Mouse (Mus musculus) limb, embryonic 12.5 days (tissue): ENCODE results near the gene Lsg1. TPM values are rescaled to one million over a fixed set of nuclear protein-coding genes. Genes with fewer than 3 reads are reported as not detected.

ENCODE experiments used
- ATAC-seq: fragments of 200-750 bp; cut with Nextera tagmentation; 2 replicates; pipeline ENCODE4 v1.8.0; 2017; ENCODE audit warnings: low read depth, moderate TSS enrichment; ENCODE audit not compliant: insufficient number of reproducible peaks, insufficient read depth, low FRiP score, low TSS enrichment
- H3K27ac ChIP-seq: fragments of 300-500 bp; sonication (generic); 2 replicates; pipeline ENCODE4 v1.5.1; 2016; ENCODE audit warnings: mild to moderate bottlenecking, moderate library complexity
- H3K27me3 ChIP-seq: fragments of 300-500 bp; sonication (generic); 2 replicates; pipeline ENCODE4 v1.6.1; 2016; ENCODE audit warnings: mild to moderate bottlenecking, moderate library complexity
- H3K36me3 ChIP-seq: fragments of 300-500 bp; sonication (generic); 2 replicates; pipeline ENCODE4 v1.6.1; 2016; ENCODE audit warnings: mild to moderate bottlenecking, moderate library complexity
- H3K4me1 ChIP-seq: fragments of 300-500 bp; sonication (generic); replicated peaks from 2 replicates; pipeline ENCODE4 v1.6.1; 2016
- H3K4me2 ChIP-seq: fragments of 300-500 bp; sonication (generic); 2 replicates; pipeline ENCODE4 v1.6.1; 2016; ENCODE audit warnings: mild to moderate bottlenecking, moderate library complexity
- H3K4me3 ChIP-seq: fragments of 300-500 bp; sonication (generic); replicated peaks from 2 replicates; pipeline ENCODE4 v1.5.1; 2016; ENCODE audit warnings: mild to moderate bottlenecking
- H3K9ac ChIP-seq: fragments of 300-500 bp; sonication (generic); replicated peaks from 2 replicates; pipeline ENCODE4 v1.6.1; 2016; ENCODE audit warnings: mild to moderate bottlenecking, moderate library complexity
- H3K9me3 ChIP-seq: fragments of 300-500 bp; sonication (generic); 2 replicates; pipeline ENCODE4 v1.6.1; 2016; ENCODE audit warnings: mild to moderate bottlenecking, moderate library complexity
- WGBS: fragments of 180-500 bp; shearing (Covaris S2); methylation state at CpG from one replicate; pipeline ENCODE4 v1.1.7; 2016; 5-methylcytosine and 5-hydroxymethylcytosine counted together
- polyA plus RNA-seq: library from polyadenylated mRNA; unstranded; fragments of >200 nt; fragmentation: Nextera tagmentation; extraction: Ambion mirVana; gene quantifications from 2 replicates; pipeline ENCODE4 v1.2.1, GENCODE M21; 2016

Gene Lsg1
- polyA plus RNA-seq, 1 experiment from 2014 or later: 82.8 TPM

DNA sequence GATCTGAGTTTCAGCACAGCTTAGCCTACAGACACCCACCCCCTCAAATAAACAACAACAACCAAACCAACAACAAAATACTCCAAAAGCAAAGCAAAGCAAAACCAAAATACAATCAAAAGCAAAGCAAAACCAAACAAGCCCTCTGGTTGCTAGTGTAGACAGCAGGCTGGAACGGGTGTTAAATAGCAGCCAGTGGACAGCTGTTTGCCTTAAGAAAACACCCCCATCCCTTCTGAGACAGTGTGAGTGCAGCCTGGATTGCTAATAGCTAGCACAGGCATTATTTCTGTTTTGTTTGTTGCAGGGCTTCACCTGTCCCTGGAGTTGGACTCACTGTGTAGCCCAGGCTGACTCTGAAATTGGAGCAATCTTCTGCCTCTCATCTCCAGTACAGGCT is 54.5 kb downstream of the Lsg1 start:
- H3K4me3 ChIP-seq: no peak overlapping the region
- no peak for ATAC-seq
- 23% methylated on average over 1 of the region's 1 CpGs for WGBS
- H3K27me3 ChIP-seq: no peaks in the 10 kb centered on the region
- H3K27ac ChIP-seq: no peak overlapping the region
- H3K4me2 ChIP-seq: no peak overlapping the region
- H3K4me1 ChIP-seq: no peaks in the 10 kb centered on the region
- H3K9ac ChIP-seq: no peak overlapping the region
- H3K9me3 ChIP-seq: no peaks in the 10 kb centered on the region
- H3K36me3 ChIP-seq: peaks cover 17% of the 10 kb centered on the region

DNA sequence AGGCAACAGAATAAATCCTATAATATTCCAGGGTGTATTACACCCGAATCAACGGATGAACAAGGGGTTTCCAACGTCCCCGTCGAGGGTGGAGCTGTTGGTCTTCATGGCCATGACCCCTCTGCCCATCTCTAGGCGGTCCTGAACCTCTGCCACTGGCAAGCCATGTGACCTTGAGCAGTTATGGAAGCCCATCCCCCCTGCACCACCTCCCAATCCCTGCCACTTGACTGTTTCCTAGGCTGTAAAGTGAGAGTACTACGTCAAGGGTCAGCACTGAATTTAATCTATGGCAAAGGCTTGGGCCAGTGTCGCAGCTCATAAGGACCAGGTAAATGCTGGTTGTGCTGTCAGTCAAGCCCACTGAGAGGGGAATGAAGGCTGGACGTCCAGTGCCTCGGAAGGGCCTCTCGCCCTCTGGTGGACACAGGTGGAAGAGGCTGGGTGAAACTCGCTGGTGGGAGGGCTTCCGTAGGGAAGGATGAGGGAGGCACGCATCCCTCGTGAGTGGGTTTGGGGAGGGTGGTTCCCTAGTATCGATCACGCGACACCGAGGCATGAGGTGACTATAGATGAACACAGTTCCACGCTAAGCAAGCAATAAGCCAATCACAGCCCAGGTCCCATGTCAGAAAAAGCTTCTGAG is 55.5 kb downstream of the Lsg1 start:
- H3K4me2 ChIP-seq: peak overlapping the region; percentile 22; the same call in 1 of the 2 replicates
- H3K27ac ChIP-seq: no peak overlapping the region
- no peaks in the 10 kb centered on the region for H3K9me3 ChIP-seq
- 34% methylated on average over 20 of the region's 20 CpGs for WGBS
- no peaks in the 10 kb centered on the region for H3K27me3 ChIP-seq
- no peaks in the 10 kb centered on the region for H3K4me1 ChIP-seq
- no peak overlapping the region for H3K9ac ChIP-seq
- H3K4me3 ChIP-seq: no peak overlapping the region
- peak; percentile 53; the same call in 1 of the 2 replicates for ATAC-seq
- H3K36me3 ChIP-seq: peaks cover 20% of the 10 kb centered on the region

DNA sequence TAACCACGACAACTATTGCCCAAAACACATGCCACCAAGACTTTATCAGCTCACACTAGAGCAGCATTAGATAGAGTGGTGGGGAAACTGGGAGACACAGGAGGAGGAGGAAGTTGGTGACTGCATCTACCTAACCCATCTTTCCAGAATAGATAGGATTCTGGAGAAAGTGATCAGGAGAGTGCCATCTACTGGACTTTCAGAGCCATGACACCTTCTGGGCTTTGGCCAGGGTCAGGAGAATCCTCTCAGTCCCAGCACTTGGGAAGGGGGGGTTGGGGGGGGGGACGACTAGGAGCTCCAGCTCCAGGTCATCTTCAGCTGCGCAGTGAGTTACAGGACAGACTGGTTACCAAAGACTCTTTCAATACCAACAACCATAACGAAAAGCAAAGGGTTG is 56.6 kb downstream of the Lsg1 start:
- Histone ChIP-seq H3K4me1 (no peaks in the 10 kb centered on the region), H3K4me2 (no peak overlapping the region), H3K36me3 (peaks cover 20% of the 10 kb centered on the region), H3K9ac (no peak overlapping the region), H3K9me3 (no peaks in the 10 kb centered on the region), H3K4me3 (no peak overlapping the region), H3K27me3 (no peaks in the 10 kb centered on the region), H3K27ac (no peak overlapping the region)
- 44% methylated on average over 4 of the region's 4 CpGs for WGBS
- no peak for ATAC-seq

DNA sequence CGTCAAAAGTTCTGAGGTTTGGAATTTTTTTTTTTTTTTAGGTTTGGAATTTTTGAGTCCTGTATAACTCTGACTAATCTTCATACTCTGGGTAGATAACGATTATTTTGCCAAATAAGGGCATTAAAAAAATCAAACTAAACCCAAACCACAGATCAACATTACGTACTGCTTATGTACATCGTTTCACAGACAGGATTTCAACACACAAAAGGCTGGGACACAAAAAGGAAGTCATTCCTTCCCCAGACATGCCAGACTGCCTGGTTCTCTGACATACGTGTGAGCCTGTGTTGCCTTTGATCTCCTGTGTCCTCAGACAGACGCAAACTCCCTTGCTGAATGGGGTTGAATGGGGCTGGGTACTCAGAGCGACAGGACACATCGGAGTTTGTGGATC is 59.0 kb downstream of the Lsg1 start:
- 85% methylated on average over 8 of the region's 8 CpGs for WGBS

DNA sequence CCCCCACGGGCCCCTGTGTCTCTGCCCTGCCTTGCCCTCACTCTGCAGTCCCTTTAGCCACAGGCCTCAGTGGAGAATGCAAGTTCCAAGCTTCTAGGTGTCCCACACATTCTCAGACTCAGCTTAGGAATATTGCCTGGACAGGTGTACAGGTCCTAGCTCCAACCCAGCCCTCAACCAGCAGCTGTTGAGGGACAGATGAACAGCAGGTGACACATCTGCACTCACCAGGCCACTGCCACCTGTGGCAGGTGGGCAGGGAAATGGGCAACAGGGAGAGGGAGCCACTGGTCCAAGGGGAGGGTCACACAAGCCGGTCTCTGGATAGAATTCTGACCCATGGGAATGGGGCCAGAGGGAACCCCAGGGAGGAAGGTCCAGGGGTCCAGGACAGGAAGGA is 59.5 kb downstream of the Lsg1 start:
- H3K9me3 ChIP-seq: no peaks in the 10 kb centered on the region; the same call in 1 of the 2 replicates
- no peak overlapping the region for H3K9ac ChIP-seq
- H3K27me3 ChIP-seq: 0 out of 2 replicates have a peak, but pooled peaks cover 6% of the 10 kb centered on the region
- no peak for ATAC-seq
- no peak overlapping the region for H3K4me2 ChIP-seq
- H3K36me3 ChIP-seq: peaks cover 32% of the 10 kb centered on the region
- WGBS: 63% methylated on average over 2 of the region's 2 CpGs
- no peaks in the 10 kb centered on the region for H3K4me1 ChIP-seq
- H3K27ac ChIP-seq: no peak overlapping the region
- no peak overlapping the region for H3K4me3 ChIP-seq

More for the DNA sequence above, 59.0 kb downstream of the Lsg1 start:
- ATAC-seq: no peak
- H3K4me1 ChIP-seq: no peaks in the 10 kb centered on the region
- 0 out of 2 replicates have a peak, but pooled peaks cover 6% of the 10 kb centered on the region for H3K27me3 ChIP-seq
- no peak overlapping the region for H3K4me3 ChIP-seq
- H3K4me2 ChIP-seq: no peak overlapping the region
- H3K9ac ChIP-seq: no peak overlapping the region
- no peaks in the 10 kb centered on the region; the same call in 1 of the 2 replicates for H3K9me3 ChIP-seq
- peaks cover 27% of the 10 kb centered on the region for H3K36me3 ChIP-seq
- H3K27ac ChIP-seq: no peak overlapping the region

DNA sequence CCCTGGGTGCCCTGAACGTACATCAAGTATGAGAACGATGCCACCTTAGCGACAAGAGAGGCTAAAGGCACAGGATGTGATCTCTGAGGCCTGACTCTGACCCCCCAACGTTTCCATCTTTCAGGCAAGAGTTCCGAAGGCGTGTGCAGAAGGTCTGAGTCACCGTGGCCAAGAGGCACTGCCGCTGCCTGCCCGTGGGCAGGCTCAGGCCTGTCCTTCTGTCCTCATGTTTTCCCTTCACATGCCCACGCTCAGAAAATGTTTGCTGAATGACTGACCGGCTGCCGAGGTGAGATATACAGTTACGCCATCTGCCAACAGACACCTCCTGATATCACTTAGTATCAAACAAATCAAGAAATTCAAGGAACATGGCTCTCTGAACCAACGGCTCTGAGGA is 61.6 kb downstream of the Lsg1 start:
- H3K4me1 ChIP-seq: no peaks in the 10 kb centered on the region
- ATAC-seq: no peak
- 77% methylated on average over 14 of the region's 14 CpGs for WGBS
- H3K9me3 ChIP-seq: no peaks in the 10 kb centered on the region; the same call in 1 of the 2 replicates
- H3K4me2 ChIP-seq: no peak overlapping the region
- peaks cover 43% of the 10 kb centered on the region for H3K36me3 ChIP-seq
- no peak overlapping the region for H3K4me3 ChIP-seq
- H3K27me3 ChIP-seq: 0 out of 2 replicates have a peak, but pooled peaks cover 6% of the 10 kb centered on the region
- no peak overlapping the region for H3K27ac ChIP-seq
- no peak overlapping the region for H3K9ac ChIP-seq

DNA sequence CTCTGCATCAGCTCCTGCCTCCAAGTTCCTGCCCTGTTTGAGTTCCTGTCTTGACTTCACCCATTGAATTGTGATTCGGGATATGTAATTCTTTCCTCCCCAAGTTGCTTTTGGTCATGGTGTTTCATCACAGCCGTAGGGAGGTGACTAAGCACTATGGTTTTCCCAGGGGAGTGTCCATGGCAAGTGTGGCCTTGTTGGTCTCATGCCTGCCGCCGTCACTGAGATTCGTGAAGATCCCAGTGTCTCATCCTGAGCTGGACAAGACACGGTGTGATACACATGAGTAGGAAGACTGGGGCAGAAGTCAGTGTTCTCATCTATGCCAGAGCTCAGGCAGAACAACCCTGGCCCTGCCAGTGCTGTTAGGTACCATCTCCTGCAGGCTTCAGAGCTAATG is 62.9 kb downstream of the Lsg1 start:
- Histone ChIP-seq H3K9ac (no peak overlapping the region), H3K9me3 (no peaks in the 10 kb centered on the region; the same call in 1 of the 2 replicates), H3K4me3 (no peak overlapping the region), H3K36me3 (peaks cover 36% of the 10 kb centered on the region), H3K27ac (no peak overlapping the region), H3K4me1 (no peaks in the 10 kb centered on the region), H3K4me2 (no peak overlapping the region), H3K27me3 (0 out of 2 replicates have a peak, but pooled peaks cover 6% of the 10 kb centered on the region)
- 89% methylated on average over 6 of the region's 6 CpGs for WGBS
- ATAC-seq: no peak

DNA sequence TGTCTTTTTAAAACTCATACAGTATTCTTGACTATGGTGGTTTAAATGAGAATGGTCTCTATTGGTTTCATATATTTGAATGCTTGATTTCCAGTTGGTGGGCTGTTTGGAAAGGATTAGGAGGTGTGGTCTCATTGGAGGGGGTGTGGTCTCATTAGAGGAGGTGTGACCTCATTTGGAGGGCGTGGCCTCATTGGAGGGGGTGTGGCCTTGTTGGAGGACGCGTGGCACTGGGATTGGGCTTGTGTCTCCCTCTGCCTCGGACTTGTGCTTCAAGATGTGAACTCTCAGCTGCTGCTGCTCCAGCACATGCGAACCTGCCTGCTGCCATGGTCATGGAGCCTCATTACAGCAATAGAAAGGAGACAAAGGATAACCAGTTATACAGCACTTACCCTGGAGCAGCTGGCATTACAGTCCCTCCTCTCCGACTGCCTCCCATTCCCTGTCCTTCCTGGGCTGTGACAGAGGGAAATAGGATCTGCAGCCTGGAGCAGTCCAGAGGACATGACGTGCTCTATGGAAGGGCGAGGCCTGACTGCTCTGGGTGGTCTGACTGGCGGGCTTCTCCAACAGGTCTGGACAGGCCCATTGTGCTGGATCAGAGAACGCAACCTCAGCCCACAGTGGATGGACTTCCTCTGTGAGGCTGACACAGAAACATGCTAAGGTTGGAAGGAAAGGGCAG is 65.0 kb downstream of the Lsg1 start:
- Histone ChIP-seq H3K27ac (no peak overlapping the region), H3K4me3 (no peak overlapping the region), H3K27me3 (0 out of 2 replicates have a peak, but pooled peaks cover 6% of the 10 kb centered on the region), H3K9me3 (no peaks in the 10 kb centered on the region; the same call in 1 of the 2 replicates), H3K4me2 (no peak overlapping the region), H3K36me3 (peaks cover 26% of the 10 kb centered on the region), H3K4me1 (no peaks in the 10 kb centered on the region), H3K9ac (no peak overlapping the region)
- WGBS: 61% methylated on average over 10 of the region's 10 CpGs
- no peak for ATAC-seq

DNA sequence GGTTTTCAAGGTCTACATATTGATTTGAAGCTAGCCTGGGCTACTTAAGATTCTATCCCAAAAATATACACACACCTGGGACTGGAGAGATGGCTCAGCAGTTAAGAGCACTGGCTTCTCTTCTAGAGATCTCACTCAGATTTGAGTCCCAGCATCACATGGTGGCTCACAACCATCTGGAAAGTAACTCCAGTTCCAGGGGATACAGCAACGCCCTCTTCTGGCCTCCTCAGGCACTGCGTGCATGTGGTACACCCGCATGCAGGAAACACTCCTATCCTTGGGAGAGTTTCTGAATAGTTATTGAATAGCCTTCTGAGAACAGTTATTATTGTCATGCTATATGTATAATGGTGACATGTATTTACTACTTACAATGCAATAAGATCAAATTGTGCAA is 66.2 kb downstream of the Lsg1 start:
- 59% methylated on average over 3 of the region's 3 CpGs for WGBS
- Histone ChIP-seq H3K4me1 (no peaks in the 10 kb centered on the region), H3K27me3 (0 out of 2 replicates have a peak, but pooled peaks cover 6% of the 10 kb centered on the region), H3K36me3 (peaks cover 33% of the 10 kb centered on the region), H3K9me3 (no peaks in the 10 kb centered on the region; the same call in 1 of the 2 replicates), H3K9ac (no peak overlapping the region), H3K27ac (no peak overlapping the region), H3K4me2 (no peak overlapping the region), H3K4me3 (no peak overlapping the region)
- no peak for ATAC-seq

DNA sequence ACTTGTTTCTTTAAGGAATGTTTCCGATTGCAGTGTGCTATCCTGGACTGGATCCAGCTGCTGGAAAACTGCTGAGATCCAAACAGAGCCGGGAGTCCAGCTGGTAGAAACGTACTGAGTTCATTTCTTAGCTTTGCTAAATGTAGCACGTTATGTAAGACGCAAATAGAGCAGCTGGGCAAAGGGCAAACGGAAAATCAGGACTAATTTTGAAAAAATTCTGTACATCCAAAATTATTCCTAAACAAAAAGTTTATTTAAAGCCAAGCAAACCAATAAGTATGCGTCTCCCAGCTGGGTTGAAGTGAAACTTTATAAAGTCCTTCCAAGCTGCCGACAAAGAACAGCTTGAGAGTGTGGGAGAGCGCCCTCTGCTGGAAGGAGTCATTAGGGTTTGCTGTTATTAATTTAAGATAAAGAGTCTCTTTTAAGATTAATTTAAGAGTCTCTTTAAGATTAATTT is 67.0 kb downstream of the Lsg1 start:
- H3K4me3 ChIP-seq: no peak overlapping the region
- peaks cover 33% of the 10 kb centered on the region for H3K36me3 ChIP-seq
- H3K27me3 ChIP-seq: 0 out of 2 replicates have a peak, but pooled peaks cover 6% of the 10 kb centered on the region
- peaks cover 1% of the 10 kb centered on the region; the same call in 1 of the 2 replicates for H3K9me3 ChIP-seq
- WGBS: 29% methylated on average over 9 of the region's 9 CpGs
- peak overlapping the region; percentile 26 for H3K4me2 ChIP-seq
- no peak overlapping the region for H3K27ac ChIP-seq
- no peaks in the 10 kb centered on the region for H3K4me1 ChIP-seq
- H3K9ac ChIP-seq: no peak overlapping the region
- no peak for ATAC-seq

DNA sequence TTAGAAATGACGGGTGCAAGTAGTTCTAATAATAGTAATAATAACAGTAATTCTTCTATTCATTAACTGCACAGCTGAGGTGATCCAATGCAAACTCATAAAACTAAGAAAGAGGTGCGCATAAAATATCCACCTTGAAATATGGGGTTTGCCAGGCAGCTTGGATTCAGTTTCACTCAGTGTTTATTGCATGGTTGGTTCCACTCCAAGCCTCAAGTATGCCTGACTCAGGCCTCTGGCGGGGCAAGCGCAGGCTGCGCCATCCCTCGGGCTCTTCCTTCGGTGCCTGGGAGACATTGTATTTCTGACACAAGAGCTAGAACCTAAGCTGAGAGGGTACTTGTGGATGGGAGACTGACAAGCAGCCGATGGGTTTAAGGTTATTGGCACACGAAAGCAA is 68.8 kb downstream of the Lsg1 start:
- Histone ChIP-seq H3K4me2 (no peak overlapping the region), H3K27ac (no peak overlapping the region), H3K36me3 (peaks cover 30% of the 10 kb centered on the region), H3K27me3 (no peaks in the 10 kb centered on the region), H3K9me3 (0 out of 2 replicates have a peak, but pooled peaks cover 3% of the 10 kb centered on the region), H3K4me1 (no peaks in the 10 kb centered on the region), H3K9ac (no peak overlapping the region), H3K4me3 (no peak overlapping the region)
- no peak for ATAC-seq
- WGBS: 69% methylated on average over 9 of the region's 9 CpGs
